Mouse (Mus musculus): ENCODE data around the gene Myt1l.
A peak's percentile ranks its signal among the peaks of the same experiment; 100 is the strongest.

Gene Myt1l

GRCm38 (mm10) chr12:29907056-29907455 is 378.9 kb downstream of the Myt1l start:
- no peak for DNase-seq (ENCODE audit: low spot score)

GRCm38 (mm10) chr12:29916139-29916538 is 388.0 kb downstream of the Myt1l start:
- DNase-seq (ENCODE audit: low spot score) = no peak

- DNase-seq (ENCODE audit: low spot score) = no peak
Measured at GRCm38 (mm10) chr12:29916807-29917206, 388.6 kb downstream of the Myt1l start.

GRCm38 (mm10) chr12:29920298-29920697 is 392.1 kb downstream of the Myt1l start:
- no peak for DNase-seq (ENCODE audit: low spot score)

GRCm38 (mm10) chr12:29921481-29921880 is 393.3 kb downstream of the Myt1l start:
- DNase-seq (ENCODE audit: low spot score) = no peak

- no peak for DNase-seq (ENCODE audit: low spot score)
Measured at GRCm38 (mm10) chr12:29926896-29927295, 398.7 kb downstream of the Myt1l start.

- DNase-seq (ENCODE audit: low spot score) = no peak
Measured at GRCm38 (mm10) chr12:29930591-29930990, 402.4 kb downstream of the Myt1l start.

GRCm38 (mm10) chr12:29932951-29933350 is 404.8 kb downstream of the Myt1l start:
- DNase-seq (ENCODE audit: low spot score) = no peak

- DNase-seq (ENCODE audit: low spot score) = no peak
Measured at GRCm38 (mm10) chr12:29933501-29933900, 405.3 kb downstream of the Myt1l start.

- DNase-seq (ENCODE audit: low spot score) = peak; percentile 68
Measured at GRCm38 (mm10) chr12:29934120-29934581, 406.0 kb downstream of the Myt1l start.

- no peak for DNase-seq (ENCODE audit: low spot score)
Measured at GRCm38 (mm10) chr12:29937308-29937707, 409.1 kb downstream of the Myt1l start, which contains the start of gene Pxdn. Pxdn (plus strand) TSS chr12:29937608.

- no peak for DNase-seq (ENCODE audit: low spot score)
Measured at GRCm38 (mm10) chr12:29937851-29938375, 409.7 kb downstream of the Myt1l start.

GRCm38 (mm10) chr12:29938376-29939041 is 410.3 kb downstream of the Myt1l start:
- no peak for DNase-seq (ENCODE audit: low spot score)

- no peak for DNase-seq (ENCODE audit: low spot score)
Measured at GRCm38 (mm10) chr12:29939261-29939671, 411.1 kb downstream of the Myt1l start.

- DNase-seq (ENCODE audit: low spot score) = no peak
Measured at GRCm38 (mm10) chr12:29942435-29942834, 414.3 kb downstream of the Myt1l start.

GRCm38 (mm10) chr12:29944650-29945049 is 416.5 kb downstream of the Myt1l start:
- no peak for DNase-seq (ENCODE audit: low spot score)

GRCm38 (mm10) chr12:29945182-29945743 is 417.1 kb downstream of the Myt1l start:
- DNase-seq (ENCODE audit: low spot score) = no peak

- no peak for DNase-seq (ENCODE audit: low spot score)
Measured at GRCm38 (mm10) chr12:29951043-29951442, 422.9 kb downstream of the Myt1l start.

GRCm38 (mm10) chr12:29951485-29951884 is 423.3 kb downstream of the Myt1l start:
- DNase-seq (ENCODE audit: low spot score) = no peak

GRCm38 (mm10) chr12:29952102-29952501 is 423.9 kb downstream of the Myt1l start:
- DNase-seq (ENCODE audit: low spot score) = no peak

GRCm38 (mm10) chr12:29953999-29954398 is 425.8 kb downstream of the Myt1l start:
- no peak for DNase-seq (ENCODE audit: low spot score)

GRCm38 (mm10) chr12:29954464-29954863 is 426.3 kb downstream of the Myt1l start:
- no peak for DNase-seq (ENCODE audit: low spot score)

- DNase-seq (ENCODE audit: low spot score) = no peak
Measured at GRCm38 (mm10) chr12:29956969-29957368, 428.8 kb downstream of the Myt1l start.

Measured in left cerebral cortex, adult 11 months (tissue).